Mouse (Mus musculus): ENCODE results near the gene Mcts2.
A peak's percentile ranks its signal among the peaks of the same experiment; 100 is the strongest.

DNA sequence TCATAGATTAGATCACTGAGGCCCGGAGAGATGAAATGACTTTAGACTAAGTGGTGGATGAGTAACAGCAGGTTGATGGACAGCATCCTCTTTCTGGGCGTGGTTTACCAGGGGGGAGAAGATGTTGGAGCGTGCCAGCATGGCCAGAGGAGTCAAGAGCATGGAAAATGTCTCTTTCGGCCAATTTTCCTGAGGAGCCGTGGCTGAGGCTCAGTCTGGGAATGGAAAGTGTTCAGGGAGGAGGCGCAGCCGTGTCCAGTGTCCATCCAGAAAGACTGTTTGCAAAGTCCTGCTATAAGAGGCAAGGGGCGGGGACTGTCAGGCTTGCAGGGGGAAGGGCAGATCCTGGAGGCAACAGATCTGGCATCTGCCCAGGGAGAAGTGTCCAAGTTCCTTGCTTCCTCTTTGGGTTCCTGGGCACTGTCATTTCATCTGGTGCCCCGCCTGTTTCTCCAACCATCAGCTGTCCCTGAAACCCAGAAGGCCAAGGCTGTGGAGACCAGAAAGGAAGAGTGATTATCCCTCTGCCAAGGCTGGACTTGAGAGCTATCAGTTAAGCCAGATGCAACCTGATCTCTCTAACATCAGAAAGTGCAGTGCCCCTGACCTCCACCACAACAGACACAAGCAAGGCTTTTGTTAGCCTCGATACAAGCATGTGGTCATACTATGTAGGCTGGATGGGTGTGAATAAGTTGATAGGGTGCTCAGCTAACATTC is 33.8 kb upstream of the Mcts2 start:
- TF ChIP-seq POLR2A (IDR thresholded peaks at IDR 0.05; ENCODE audit: insufficient read length, low read depth) (no peak), POLR2AphosphoS2 (IDR thresholded peaks at IDR 0.05; ENCODE audit: insufficient read length, low read depth) (no peak), MYOG (IDR thresholded peaks at IDR 0.05; ENCODE audit: control insufficient read depth in 1 of 3, insufficient read depth in 1 of 3, insufficient read length in 2 of 3, low read depth in 2 of 3) (peak in 2 of 3 experiments; percentile 3 to 47), MAX (IDR thresholded peaks at IDR 0.05; ENCODE audit: low read depth) (no peak), TCF12 (IDR thresholded peaks at IDR 0.05; ENCODE audit: insufficient read depth, poor library complexity, severe bottlenecking) (no peak)

All from myocyte (in vitro differentiated cells).